Mouse (Mus musculus) duodenum, adult 2 months (tissue): ENCODE results near the gene Elf2. TPM values are rescaled to one million over a fixed set of nuclear protein-coding genes. Genes with fewer than 3 reads are reported as not detected.

Experiments
- polyA plus RNA-seq: library from polyadenylated mRNA; depleted of rRNA; stranded (reverse); fragments of >200 nt; gene quantifications from 2 replicates; pipeline ENCODE4 v1.2.3, GENCODE M21; 2012; ENCODE audit warnings: low replicate concordance; rRNA removed

Elf2 gene
- polyA plus RNA-seq, result 16.7 and 17.4 TPM in 2 replicates

DNA sequence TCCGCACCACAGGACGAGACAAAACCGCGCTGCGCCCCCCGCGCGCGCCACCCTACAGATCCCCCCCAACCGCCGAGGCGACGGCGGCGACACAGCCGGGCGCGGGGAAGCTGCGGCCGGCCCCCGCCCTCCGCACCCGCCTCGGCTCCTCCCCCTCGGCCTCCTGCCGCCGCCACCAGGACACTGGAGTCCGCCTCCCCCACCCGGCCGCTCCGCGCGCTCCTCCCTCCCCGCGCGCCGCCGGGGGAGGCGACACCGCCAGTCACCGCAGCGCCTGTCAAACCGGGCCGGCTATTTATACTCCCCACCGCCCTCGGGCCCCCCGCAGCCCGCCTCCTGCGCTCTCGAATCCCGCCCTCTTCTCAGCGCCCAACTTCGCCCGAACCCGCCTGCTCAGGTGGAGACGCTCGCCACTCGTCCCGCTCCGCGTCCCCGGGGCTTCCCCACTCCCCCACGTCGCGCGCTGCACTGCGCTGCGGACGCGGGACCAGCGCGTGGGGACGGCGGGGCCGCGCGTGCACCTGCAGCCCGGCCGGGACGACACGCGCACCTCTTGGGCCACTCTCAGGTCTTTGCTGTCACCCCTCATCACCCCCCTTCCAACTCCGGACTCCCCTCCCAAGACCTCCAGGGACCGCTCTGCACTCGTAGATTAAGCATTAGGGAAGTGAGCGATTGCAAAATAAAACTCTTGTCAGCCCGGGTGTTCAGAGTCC, at the start of gene Elf2:
Gene Elf2, minus strand, starts transcription at position 112 of the 716 bp plus-strand sequence.

DNA sequence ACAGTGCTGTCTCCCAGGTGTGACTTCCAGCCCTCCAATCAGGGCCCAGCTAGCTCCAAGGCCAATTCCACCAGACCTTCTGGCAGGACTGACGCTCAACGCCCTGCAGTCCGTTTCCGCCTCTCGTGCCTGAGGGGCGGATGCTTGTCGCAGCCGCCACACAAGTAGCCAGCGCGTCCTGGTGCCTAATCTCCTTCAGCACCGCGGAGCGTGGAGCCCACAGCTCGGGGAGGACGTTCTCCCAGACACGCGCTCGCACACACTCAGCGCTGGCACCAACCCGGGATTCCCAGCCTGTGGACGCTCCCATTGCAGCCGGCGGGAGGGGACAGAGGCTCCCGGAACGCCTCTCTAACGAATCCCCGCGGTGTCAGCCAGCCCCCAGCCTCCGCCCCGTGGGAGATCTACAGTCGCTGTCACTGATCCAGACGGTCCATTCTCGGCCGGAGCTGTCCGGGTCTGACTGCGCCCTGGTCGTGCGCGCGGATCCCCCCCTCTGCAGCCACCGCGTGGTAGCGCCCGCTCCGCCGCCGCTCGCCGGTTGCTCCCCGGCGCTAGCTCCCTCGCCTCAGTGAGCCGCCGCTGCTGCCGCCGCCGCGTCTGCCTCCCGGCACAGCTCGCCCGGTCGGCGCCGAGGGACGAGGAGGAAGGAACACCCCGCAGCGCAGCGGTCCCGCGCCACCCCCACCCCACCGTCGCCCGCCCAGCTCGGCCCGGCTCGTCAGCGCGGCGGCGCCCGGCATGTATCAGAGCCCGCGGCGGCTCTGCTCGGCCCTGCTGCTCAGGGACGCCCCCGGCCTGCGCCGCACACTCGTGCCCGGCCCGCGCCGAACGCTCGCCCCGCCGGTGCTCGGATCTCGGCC, 115.9 kb downstream of the Elf2 start, which contains the start of gene Noct:
Gene Noct, plus strand, starts transcription at position 85 of the 863 bp plus-strand sequence.

Other genes starting within 250 kb of the Elf2 start
- 13.3 and 55.6 TPM in 2 replicates for gene Noct, start 116.2 kb downstream of the Elf2 start, polyA plus RNA-seq
- gene Mgarp, start 56.1 kb upstream of the Elf2 start, polyA plus RNA-seq, result 0.54 and 0.56 TPM in 2 replicates
- gene Ndufc1, start 68.3 kb upstream of the Elf2 start, polyA plus RNA-seq, result 233 and 237 TPM in 2 replicates
- 0.26 and 0.29 TPM in 2 replicates for gene Naa15, start 74.5 kb upstream of the Elf2 start, polyA plus RNA-seq
- gene Rab33b, start 143.3 kb upstream of the Elf2 start, polyA plus RNA-seq, result 3.9 and 5.0 TPM in 2 replicates
- 4.2 and 7.0 TPM in 2 replicates for gene Setd7, start 220.2 kb upstream of the Elf2 start, polyA plus RNA-seq